Mouse (Mus musculus) forebrain, embryonic 11.5 days (tissue): ENCODE data around the gene Zranb1. TPM values are rescaled to one million over a fixed set of nuclear protein-coding genes. Genes with fewer than 3 reads are reported as not detected.

Experiments
- ATAC-seq: fragments of 200-750 bp; cut with Nextera tagmentation; replicated peaks from 2 replicates; pipeline ENCODE4 v1.8.0; 2017; ENCODE audit warnings: moderate TSS enrichment; ENCODE audit not compliant: low FRiP score
- DNase-seq: peaks from one replicate; pipeline ENCODE4 v3.0.0-alpha.2; 2017; ENCODE audit warnings: low spot score
- H3K27ac ChIP-seq: fragments of 300-500 bp; sonication (generic); 2 replicates; pipeline ENCODE4 v1.5.1; 2014; ENCODE audit warnings: low read depth, low read length
- H3K27me3 ChIP-seq: fragments of 300-500 bp; sonication (generic); 2 replicates; pipeline ENCODE4 v1.6.1; 2014; ENCODE audit warnings: mild to moderate bottlenecking, low read length, mixed read lengths; ENCODE audit not compliant: control insufficient read depth, insufficient read depth
- H3K36me3 ChIP-seq: fragments of 300-500 bp; sonication (generic); 2 replicates; pipeline ENCODE4 v1.6.1; 2014; ENCODE audit warnings: mild to moderate bottlenecking, low read length, moderate library complexity, mixed read lengths; ENCODE audit not compliant: control insufficient read depth, insufficient read depth
- H3K4me1 ChIP-seq: fragments of 300-500 bp; sonication (generic); replicated peaks from 2 replicates; pipeline ENCODE4 v1.6.1; 2014; ENCODE audit warnings: low read length, mixed read lengths; ENCODE audit not compliant: control insufficient read depth, insufficient read depth
- H3K4me2 ChIP-seq: fragments of 300-500 bp; sonication (generic); 2 replicates; pipeline ENCODE4 v1.6.1; 2014; ENCODE audit warnings: low read depth, mild to moderate bottlenecking, low read length, moderate library complexity, mixed read lengths; ENCODE audit not compliant: severe bottlenecking
- H3K4me3 ChIP-seq: fragments of 300-500 bp; sonication (generic); 2 replicates; pipeline ENCODE4 v1.5.1; 2014; ENCODE audit warnings: low read depth, low read length
- H3K9ac ChIP-seq: fragments of 300-500 bp; sonication (generic); 2 replicates; pipeline ENCODE4 v1.6.1; 2014; ENCODE audit warnings: low read length
- H3K9me3 ChIP-seq: fragments of 300-500 bp; sonication (generic); 2 replicates; pipeline ENCODE4 v1.6.1; 2016; ENCODE audit warnings: low read length, mixed read lengths; ENCODE audit not compliant: control insufficient read depth
- WGBS: fragments of 180-500 bp; shearing (Covaris S2); extraction: QIAGEN DNeasy Blood & Tissue Kit; methylation state at CpG from one replicate; pipeline ENCODE4 v1.1.7; 2014; 5-methylcytosine and 5-hydroxymethylcytosine counted together
- polyA plus RNA-seq: library from polyadenylated mRNA; unstranded; fragments of >200 nt; fragmentation: Nextera tagmentation; extraction: Ambion mirVana; gene quantifications from 2 replicates; pipeline ENCODE4 v1.2.1, GENCODE M21; 2014

Zranb1 gene
- polyA plus RNA-seq, 1 experiment from 2014 or later, result 18.1 TPM

DNA sequence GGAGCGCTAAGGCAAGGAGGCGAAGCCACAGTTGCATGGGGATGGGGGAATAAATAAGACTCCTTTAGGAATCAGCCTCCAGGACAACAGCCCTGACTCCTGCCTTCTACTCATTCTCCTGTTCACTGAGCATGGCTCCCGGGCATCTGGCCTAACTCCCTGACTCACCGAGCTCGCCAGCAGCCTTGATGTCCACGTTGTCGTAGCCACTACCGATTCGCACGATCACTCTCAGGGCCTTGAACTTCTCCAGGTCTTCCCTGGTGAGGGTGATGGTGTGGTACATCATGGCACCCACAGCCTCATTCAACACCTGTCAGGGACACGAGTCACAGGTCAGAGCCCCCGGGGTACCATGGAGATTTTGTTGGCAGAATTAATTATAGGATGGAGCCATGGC, 67.7 kb downstream of the Zranb1 start:
- no peaks in the 10 kb centered on the region for H3K4me1 ChIP-seq
- DNase-seq, result peak; percentile 44
- H3K36me3 ChIP-seq, result no peaks in the 10 kb centered on the region; the same call in 1 of the 2 replicates
- no peaks in the 10 kb centered on the region for H3K27me3 ChIP-seq
- WGBS, result 97% methylated on average over 12 of the region's 12 CpGs
- H3K4me2 ChIP-seq, result no peak overlapping the region
- H3K9ac ChIP-seq, result no peak overlapping the region
- ATAC-seq, result no peak
- H3K9me3 ChIP-seq, result no peaks in the 10 kb centered on the region
- H3K4me3 ChIP-seq, result no peak overlapping the region
- no peak overlapping the region for H3K27ac ChIP-seq

DNA sequence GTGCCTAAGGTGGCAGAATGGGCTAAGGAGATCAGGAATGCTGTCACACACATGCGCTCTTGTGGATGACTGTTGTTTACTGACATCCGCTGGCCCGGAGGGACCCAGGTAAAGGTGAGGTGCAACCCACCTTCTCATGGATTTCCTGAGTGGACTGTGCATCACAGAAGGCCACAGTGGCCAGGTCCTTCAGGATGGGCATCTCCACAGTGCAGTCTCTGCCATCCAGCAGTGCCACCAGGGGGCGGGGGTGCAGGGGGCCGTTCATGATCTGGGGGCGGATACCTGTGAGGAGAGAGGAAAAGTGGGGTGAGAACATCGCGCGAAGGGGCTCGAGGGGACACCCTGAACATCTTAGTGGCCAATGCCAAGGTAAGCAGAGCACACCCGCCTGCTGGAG, 68.1 kb downstream of the Zranb1 start:
- H3K9ac ChIP-seq, result no peak overlapping the region
- no peak overlapping the region for H3K4me3 ChIP-seq
- H3K9me3 ChIP-seq, result no peaks in the 10 kb centered on the region
- no peak overlapping the region for H3K4me2 ChIP-seq
- WGBS, result 96% methylated on average over 11 of the region's 11 CpGs
- no peaks in the 10 kb centered on the region for H3K4me1 ChIP-seq
- no peak overlapping the region for H3K27ac ChIP-seq
- DNase-seq (peak; percentile 42), ATAC-seq (no peak)
- no peaks in the 10 kb centered on the region; the same call in 1 of the 2 replicates for H3K36me3 ChIP-seq
- no peaks in the 10 kb centered on the region for H3K27me3 ChIP-seq

DNA sequence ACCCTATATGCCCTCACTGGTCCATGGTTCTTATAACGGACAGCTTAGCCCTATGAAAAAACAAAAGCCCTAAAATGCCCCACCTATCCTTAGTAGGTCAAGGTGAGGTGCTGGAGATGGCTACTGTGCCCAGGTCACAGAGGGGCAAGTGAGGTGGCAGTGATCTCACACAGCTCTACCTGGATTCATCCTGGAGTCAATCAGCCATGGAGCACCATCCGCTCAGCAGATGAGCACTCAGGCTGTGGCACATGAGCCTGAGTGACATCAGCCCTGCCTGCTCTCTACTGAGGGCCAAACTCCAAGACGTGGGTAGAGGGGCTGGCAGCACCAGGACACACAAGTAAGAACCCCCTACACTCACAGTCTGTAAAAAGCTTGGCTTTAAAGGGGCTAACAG, 70.4 kb downstream of the Zranb1 start:
- Histone ChIP-seq H3K36me3 (no peaks in the 10 kb centered on the region; the same call in 1 of the 2 replicates), H3K9ac (no peak overlapping the region), H3K9me3 (no peaks in the 10 kb centered on the region), H3K4me2 (no peak overlapping the region), H3K4me1 (no peaks in the 10 kb centered on the region), H3K27me3 (no peaks in the 10 kb centered on the region), H3K27ac (no peak overlapping the region), H3K4me3 (no peak overlapping the region)
- peak; percentile 27 for DNase-seq
- 96% methylated on average over 3 of the region's 3 CpGs for WGBS
- no peak for ATAC-seq

DNA sequence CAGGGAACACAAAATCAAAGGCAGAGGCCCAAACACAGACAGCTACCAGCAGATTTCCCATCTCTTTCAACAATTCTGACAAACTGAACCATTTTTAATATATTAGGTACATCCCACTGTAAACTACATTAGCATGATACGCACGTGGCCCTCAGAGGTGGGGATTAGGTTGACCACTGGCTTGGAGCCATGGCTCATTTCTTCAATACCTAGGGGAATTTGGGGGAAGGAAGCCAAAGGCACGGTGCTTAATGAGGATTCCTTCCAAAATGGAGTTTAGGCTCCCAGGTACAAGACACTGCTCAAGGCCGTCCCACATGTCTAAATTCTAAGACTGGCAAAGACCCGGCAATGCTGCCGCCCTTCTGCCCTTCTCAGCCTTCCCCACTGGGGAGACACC, 71.3 kb downstream of the Zranb1 start:
- 90% methylated on average over 6 of the region's 6 CpGs for WGBS
- no peaks in the 10 kb centered on the region for H3K4me1 ChIP-seq
- H3K4me2 ChIP-seq, result no peak overlapping the region
- no peaks in the 10 kb centered on the region for H3K9me3 ChIP-seq
- peak; percentile 35 for DNase-seq
- no peak overlapping the region for H3K4me3 ChIP-seq
- ATAC-seq, result no peak
- H3K9ac ChIP-seq, result no peak overlapping the region
- no peak overlapping the region for H3K27ac ChIP-seq
- no peaks in the 10 kb centered on the region; the same call in 1 of the 2 replicates for H3K36me3 ChIP-seq
- H3K27me3 ChIP-seq, result no peaks in the 10 kb centered on the region

DNA sequence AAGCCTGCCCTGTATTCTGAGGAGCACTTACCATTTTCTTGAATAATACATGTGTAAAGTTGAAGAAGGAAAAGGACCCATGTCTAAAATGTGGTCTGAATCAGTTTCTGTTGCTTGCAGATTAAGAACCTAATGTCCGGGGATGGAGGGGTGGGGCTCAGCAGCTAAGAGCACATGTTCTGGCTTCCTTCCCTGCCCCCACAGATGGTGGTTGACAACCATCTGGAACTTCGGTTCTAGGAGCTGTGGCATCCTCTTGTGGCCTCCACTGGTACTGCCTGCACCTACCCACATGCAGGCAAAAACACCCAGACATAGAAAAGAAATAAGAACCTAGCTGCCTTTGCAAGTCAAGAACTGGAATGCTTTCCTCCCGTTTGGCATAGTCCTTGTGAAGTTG, 72.5 kb downstream of the Zranb1 start:
- no peak overlapping the region for H3K9ac ChIP-seq
- no peak for ATAC-seq
- no peak overlapping the region for H3K4me3 ChIP-seq
- no peaks in the 10 kb centered on the region for H3K9me3 ChIP-seq
- H3K36me3 ChIP-seq, result no peaks in the 10 kb centered on the region; the same call in 1 of the 2 replicates
- peak; percentile 59 for DNase-seq
- 48% methylated on average over 3 of the region's 3 CpGs for WGBS
- no peak overlapping the region for H3K27ac ChIP-seq
- no peaks in the 10 kb centered on the region for H3K27me3 ChIP-seq
- no peaks in the 10 kb centered on the region for H3K4me1 ChIP-seq
- no peak overlapping the region for H3K4me2 ChIP-seq

DNA sequence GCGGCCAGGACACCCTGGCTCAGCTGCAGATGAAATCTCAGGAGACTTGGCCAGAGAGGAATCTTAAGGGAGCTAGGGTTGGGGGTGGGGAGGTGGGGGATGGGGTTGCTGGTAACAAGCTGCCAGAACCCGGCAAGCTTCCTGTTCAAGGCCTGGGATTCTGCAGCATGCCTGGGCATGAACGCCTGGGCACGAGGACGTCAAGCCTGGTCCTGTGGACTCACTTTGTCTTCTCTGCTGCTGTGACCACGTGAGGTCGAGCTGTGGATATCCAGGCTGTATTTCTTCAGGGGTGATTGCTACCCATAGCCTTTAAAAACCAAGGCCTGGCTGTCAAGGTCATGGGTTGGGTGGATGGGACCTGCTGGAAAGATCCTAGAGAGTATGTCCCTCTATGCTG, 74.8 kb downstream of the Zranb1 start:
- H3K27me3 ChIP-seq, result no peaks in the 10 kb centered on the region
- H3K9me3 ChIP-seq, result no peaks in the 10 kb centered on the region
- H3K36me3 ChIP-seq, result no peaks in the 10 kb centered on the region
- no peak overlapping the region for H3K27ac ChIP-seq
- DNase-seq (no peak), ATAC-seq (no peak)
- WGBS, result 89% methylated on average over 7 of the region's 7 CpGs
- H3K4me3 ChIP-seq, result no peak overlapping the region
- no peak overlapping the region for H3K4me2 ChIP-seq
- no peaks in the 10 kb centered on the region for H3K4me1 ChIP-seq
- no peak overlapping the region for H3K9ac ChIP-seq

DNA sequence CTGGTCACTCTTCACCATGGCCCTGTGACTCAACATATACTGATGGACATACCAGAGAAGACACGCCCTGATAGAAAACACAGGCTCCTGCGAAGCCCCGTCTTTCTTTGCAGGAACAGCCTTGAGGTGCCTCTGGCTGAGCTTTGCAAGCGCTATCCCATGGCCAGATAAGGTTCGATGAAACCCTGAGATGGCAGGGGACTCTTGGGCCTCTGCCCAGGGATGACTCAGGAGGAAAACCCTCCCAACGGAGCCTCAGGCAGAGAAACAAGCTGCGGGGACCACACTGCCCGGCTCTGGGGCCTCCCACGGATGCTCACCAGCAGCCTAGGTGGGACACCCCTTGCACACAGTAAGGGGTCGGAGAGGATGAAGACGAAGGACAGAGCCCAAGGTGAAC, 76.4 kb downstream of the Zranb1 start:
- Histone ChIP-seq H3K27me3 (no peaks in the 10 kb centered on the region), H3K4me2 (no peak overlapping the region), H3K4me1 (no peaks in the 10 kb centered on the region), H3K4me3 (no peak overlapping the region), H3K9ac (no peak overlapping the region), H3K27ac (no peak overlapping the region), H3K36me3 (no peaks in the 10 kb centered on the region), H3K9me3 (no peaks in the 10 kb centered on the region)
- 82% methylated on average over 11 of the region's 11 CpGs for WGBS
- ATAC-seq, result no peak
- DNase-seq, result no peak

DNA sequence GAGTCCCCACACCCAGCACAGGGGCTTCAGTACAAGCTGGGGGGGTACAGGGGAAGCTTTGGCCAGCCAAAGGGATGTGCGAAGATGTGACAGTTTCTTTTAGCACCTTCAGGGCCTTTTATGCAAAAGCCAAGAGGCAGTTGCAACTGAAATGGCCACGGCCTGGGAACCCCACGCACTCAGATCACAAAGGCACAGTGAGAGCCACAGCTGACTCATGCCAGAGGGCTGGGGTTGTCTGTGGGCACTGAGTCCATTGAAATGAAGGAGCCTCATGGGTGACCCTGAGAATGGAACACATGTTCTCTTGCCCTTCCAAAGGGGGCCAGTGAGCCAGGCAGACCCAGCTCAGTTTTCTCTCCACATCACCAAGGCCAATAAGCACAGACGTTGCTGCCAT, 77.7 kb downstream of the Zranb1 start:
- no peak overlapping the region for H3K9ac ChIP-seq
- ATAC-seq (no peak), DNase-seq (no peak)
- H3K27ac ChIP-seq, result no peak overlapping the region
- no peak overlapping the region for H3K4me2 ChIP-seq
- H3K36me3 ChIP-seq, result no peaks in the 10 kb centered on the region
- peaks cover 6% of the 10 kb centered on the region for H3K4me1 ChIP-seq
- H3K9me3 ChIP-seq, result no peaks in the 10 kb centered on the region
- H3K27me3 ChIP-seq, result no peaks in the 10 kb centered on the region
- 82% methylated on average over 4 of the region's 4 CpGs for WGBS
- no peak overlapping the region for H3K4me3 ChIP-seq

DNA sequence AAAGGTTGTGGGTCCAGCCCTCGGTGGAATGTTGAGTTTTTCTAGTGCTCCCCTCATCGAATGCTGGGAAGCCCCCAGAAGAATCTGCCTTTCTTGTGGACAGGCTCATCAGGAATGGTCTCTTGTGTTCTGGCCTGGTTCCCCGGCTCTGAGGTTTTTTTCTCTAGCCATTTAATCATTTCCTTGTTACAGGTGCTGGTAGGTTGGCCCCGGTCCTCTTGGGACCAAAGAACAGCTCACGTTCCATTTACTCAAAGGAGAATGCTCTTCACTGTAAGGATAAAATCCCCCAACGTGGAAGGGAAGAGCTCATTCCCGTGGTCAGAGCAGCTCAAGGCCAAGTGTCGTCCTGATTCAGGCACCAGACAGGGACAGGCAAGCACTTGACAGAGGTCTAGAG, 78.7 kb downstream of the Zranb1 start:
- no peak for DNase-seq
- Histone ChIP-seq H3K27ac (no peak overlapping the region), H3K4me3 (no peak overlapping the region), H3K4me2 (no peak overlapping the region), H3K9ac (no peak overlapping the region), H3K9me3 (no peaks in the 10 kb centered on the region), H3K4me1 (peaks cover 10% of the 10 kb centered on the region), H3K27me3 (no peaks in the 10 kb centered on the region), H3K36me3 (no peaks in the 10 kb centered on the region)
- ATAC-seq, result no peak
- WGBS, result 85% methylated on average over 8 of the region's 8 CpGs
